Mouse (Mus musculus) midbrain, embryonic 12.5 days (tissue): ENCODE measurements at regions not wholly inside any gene's neighbourhood (a gene's known extent, or its start where the extent isn't known, plus 50 kb on each side); places are given as distances from the start of the nearest gene placed in this dataset.

Experiments
- ATAC-seq: fragments of 200-750 bp; cut with Nextera tagmentation; 2 replicates; pipeline ENCODE4 v1.8.0; 2017; ENCODE audit warnings: low read depth, moderate TSS enrichment, moderate library complexity; ENCODE audit not compliant: low FRiP score
- H3K27ac ChIP-seq: fragments of 300-500 bp; sonication (generic); replicated peaks from 2 replicates; pipeline ENCODE4 v1.5.1; 2016; ENCODE audit warnings: mild to moderate bottlenecking
- H3K27me3 ChIP-seq: fragments of 300-500 bp; sonication (generic); 2 replicates; pipeline ENCODE4 v1.6.1; 2016; ENCODE audit warnings: mild to moderate bottlenecking
- H3K36me3 ChIP-seq: fragments of 300-500 bp; sonication (generic); 2 replicates; pipeline ENCODE4 v1.6.1; 2016
- H3K4me1 ChIP-seq: fragments of 300-500 bp; sonication (generic); 2 replicates; pipeline ENCODE4 v1.6.1; 2016
- H3K4me2 ChIP-seq: fragments of 300-500 bp; sonication (generic); replicated peaks from 2 replicates; pipeline ENCODE4 v1.6.1; 2016; ENCODE audit warnings: mild to moderate bottlenecking, moderate library complexity
- H3K4me3 ChIP-seq: fragments of 300-500 bp; sonication (generic); 2 replicates; pipeline ENCODE4 v1.5.1; 2016; ENCODE audit warnings: mild to moderate bottlenecking
- H3K9ac ChIP-seq: fragments of 300-500 bp; sonication (generic); replicated peaks from 2 replicates; pipeline ENCODE4 v1.6.1; 2016; ENCODE audit warnings: mild to moderate bottlenecking, moderate library complexity
- H3K9me3 ChIP-seq: fragments of 300-500 bp; sonication (generic); 2 replicates; pipeline ENCODE4 v1.6.1; 2016; ENCODE audit warnings: mild to moderate bottlenecking
- WGBS: fragments of 180-500 bp; shearing (Covaris S2); methylation state at CpG from one replicate; pipeline ENCODE4 v1.1.7; 2016; 5-methylcytosine and 5-hydroxymethylcytosine counted together

- ATAC-seq = no peak
- 67% methylated on average over 4 of the region's 4 CpGs for WGBS
- H3K9ac ChIP-seq = no peak overlapping the region
- H3K36me3 ChIP-seq = no peaks in the 10 kb centered on the region
- no peak overlapping the region for H3K27ac ChIP-seq
- H3K4me2 ChIP-seq = no peak overlapping the region
- H3K4me1 ChIP-seq = peaks cover 8% of the 10 kb centered on the region
- H3K9me3 ChIP-seq = no peaks in the 10 kb centered on the region
- no peak overlapping the region for H3K4me3 ChIP-seq
- H3K27me3 ChIP-seq = peaks cover 35% of the 10 kb centered on the region
Observed at GRCm38 (mm10) chrX:12284741-12285140, 124.6 kb upstream of the Bcor start.

- no peak overlapping the region for H3K9ac ChIP-seq
- no peaks in the 10 kb centered on the region for H3K9me3 ChIP-seq
- ATAC-seq = no peak
- H3K27ac ChIP-seq = no peak overlapping the region
- 36% methylated on average over 5 of the region's 5 CpGs for WGBS
- H3K4me1 ChIP-seq = peaks cover 8% of the 10 kb centered on the region
- peaks cover 37% of the 10 kb centered on the region for H3K27me3 ChIP-seq
- no peaks in the 10 kb centered on the region for H3K36me3 ChIP-seq
- no peak overlapping the region for H3K4me2 ChIP-seq
- H3K4me3 ChIP-seq = no peak overlapping the region
Observed at GRCm38 (mm10) chrX:12285141-12285540, 125.0 kb upstream of the Bcor start.

GRCm38 (mm10) chrX:12285976-12286909, 126.1 kb upstream of the Bcor start:
- H3K9me3 ChIP-seq = no peaks in the 10 kb centered on the region
- peaks cover 8% of the 10 kb centered on the region for H3K4me1 ChIP-seq
- ATAC-seq = no peak
- H3K4me2 ChIP-seq = no peak overlapping the region
- H3K4me3 ChIP-seq = no peak overlapping the region
- WGBS = 23% methylated on average over 24 of the region's 24 CpGs
- H3K36me3 ChIP-seq = no peaks in the 10 kb centered on the region
- H3K27ac ChIP-seq = no peak overlapping the region
- H3K27me3 ChIP-seq = peaks cover 37% of the 10 kb centered on the region
- H3K9ac ChIP-seq = no peak overlapping the region

GRCm38 (mm10) chrX:12286910-12287522, 126.9 kb upstream of the Bcor start:
- H3K4me2 ChIP-seq = no peak overlapping the region
- 20% methylated on average over 18 of the region's 18 CpGs for whole genome bisulfite sequencing
- ATAC-seq = no peak

GRCm38 (mm10) chrX:12287656-12288561, 127.8 kb upstream of the Bcor start:
- ATAC-seq = peak; percentile 61
- H3K27ac ChIP-seq = peak overlapping the region; percentile 61
- H3K4me3 ChIP-seq = no peak overlapping the region
- 14% methylated on average over 16 of the region's 17 CpGs for WGBS
- H3K9ac ChIP-seq = no peak overlapping the region
- H3K27me3 ChIP-seq = peaks cover 37% of the 10 kb centered on the region
- H3K36me3 ChIP-seq = no peaks in the 10 kb centered on the region
- no peaks in the 10 kb centered on the region for H3K9me3 ChIP-seq
- H3K4me1 ChIP-seq = peaks cover 8% of the 10 kb centered on the region
- H3K4me2 ChIP-seq = no peak overlapping the region

More at GRCm38 (mm10) chrX:12286910-12287522, 126.9 kb upstream of the Bcor start:
- H3K27me3 ChIP-seq = peaks cover 37% of the 10 kb centered on the region
- no peak overlapping the region for H3K9ac ChIP-seq
- no peaks in the 10 kb centered on the region for H3K9me3 ChIP-seq
- H3K27ac ChIP-seq = no peak overlapping the region
- no peaks in the 10 kb centered on the region for H3K36me3 ChIP-seq
- H3K4me3 ChIP-seq = no peak overlapping the region
- H3K4me1 ChIP-seq = peaks cover 8% of the 10 kb centered on the region

GRCm38 (mm10) chrX:12288562-12289117, 128.5 kb upstream of the Bcor start:
- Histone ChIP-seq H3K4me2 (no peak overlapping the region), H3K27me3 (peaks cover 37% of the 10 kb centered on the region), H3K36me3 (no peaks in the 10 kb centered on the region), H3K27ac (no peak overlapping the region), H3K9me3 (no peaks in the 10 kb centered on the region), H3K4me1 (peaks cover 8% of the 10 kb centered on the region), H3K4me3 (no peak overlapping the region), H3K9ac (no peak overlapping the region)
- no peak for ATAC-seq
- 37% methylated on average over 5 of the region's 5 CpGs for WGBS

- Histone ChIP-seq H3K27me3 (peaks cover 33% of the 10 kb centered on the region), H3K4me1 (peaks cover 8% of the 10 kb centered on the region), H3K4me2 (no peak overlapping the region), H3K4me3 (no peak overlapping the region), H3K27ac (no peak overlapping the region), H3K9ac (no peak overlapping the region), H3K9me3 (no peaks in the 10 kb centered on the region), H3K36me3 (no peaks in the 10 kb centered on the region)
- WGBS = 10% methylated on average over 2 of the region's 2 CpGs
- no peak for ATAC-seq
Observed at GRCm38 (mm10) chrX:12293146-12293545, 133.0 kb upstream of the Bcor start.

- Histone ChIP-seq H3K9me3 (no peaks in the 10 kb centered on the region), H3K9ac (no peak overlapping the region), H3K4me1 (no peaks in the 10 kb centered on the region), H3K27me3 (peaks cover 24% of the 10 kb centered on the region), H3K36me3 (no peaks in the 10 kb centered on the region), H3K4me3 (no peak overlapping the region), H3K27ac (no peak overlapping the region), H3K4me2 (no peak overlapping the region)
- 68% methylated on average over 5 of the region's 9 CpGs for WGBS
- no peak for ATAC-seq
Observed at GRCm38 (mm10) chrX:12294452-12294851, 134.3 kb upstream of the Bcor start.

GRCm38 (mm10) chrX:12294941-12295340, 134.8 kb upstream of the Bcor start:
- Histone ChIP-seq H3K27ac (no peak overlapping the region), H3K4me3 (no peak overlapping the region), H3K4me2 (no peak overlapping the region), H3K27me3 (peaks cover 24% of the 10 kb centered on the region), H3K9ac (no peak overlapping the region), H3K9me3 (no peaks in the 10 kb centered on the region), H3K36me3 (no peaks in the 10 kb centered on the region), H3K4me1 (no peaks in the 10 kb centered on the region)
- WGBS = 38% methylated on average over 6 of the region's 6 CpGs
- no peak for ATAC-seq

GRCm38 (mm10) chrX:12296264-12297053, 136.3 kb upstream of the Bcor start:
- ATAC-seq = peak; percentile 44; the same call in 1 of the 2 replicates
- peaks cover 33% of the 10 kb centered on the region for H3K27me3 ChIP-seq
- H3K9ac ChIP-seq = no peak overlapping the region
- 67% methylated on average over 9 of the region's 9 CpGs for WGBS
- no peak overlapping the region for H3K4me3 ChIP-seq
- H3K4me2 ChIP-seq = no peak overlapping the region
- no peak overlapping the region; the same call in none of the 2 replicates for H3K27ac ChIP-seq
- H3K4me1 ChIP-seq = no peaks in the 10 kb centered on the region
- H3K9me3 ChIP-seq = no peaks in the 10 kb centered on the region
- no peaks in the 10 kb centered on the region for H3K36me3 ChIP-seq

- Histone ChIP-seq H3K9ac (no peak overlapping the region), H3K9me3 (no peaks in the 10 kb centered on the region), H3K4me2 (no peak overlapping the region), H3K4me1 (no peaks in the 10 kb centered on the region), H3K27me3 (peaks cover 33% of the 10 kb centered on the region), H3K36me3 (no peaks in the 10 kb centered on the region), H3K4me3 (no peak overlapping the region), H3K27ac (no peak overlapping the region)
- 89% methylated on average over 5 of the region's 5 CpGs for WGBS
- no peak for ATAC-seq
Observed at GRCm38 (mm10) chrX:12298609-12299008, 138.5 kb upstream of the Bcor start.
